Mouse (Mus musculus) cerebellum, adult 11 months (tissue): ENCODE measurements around the gene Gsk3b.
"Not testable (repeated sequence)": the region's sequence is repeated elsewhere in the genome, so short reads cannot be mapped to it uniquely, and the experiment has no call there.

Experiments used
- DNase-seq: peaks from one replicate; pipeline ENCODE4 v3.0.0; 2022

Gene Gsk3b

DNA sequence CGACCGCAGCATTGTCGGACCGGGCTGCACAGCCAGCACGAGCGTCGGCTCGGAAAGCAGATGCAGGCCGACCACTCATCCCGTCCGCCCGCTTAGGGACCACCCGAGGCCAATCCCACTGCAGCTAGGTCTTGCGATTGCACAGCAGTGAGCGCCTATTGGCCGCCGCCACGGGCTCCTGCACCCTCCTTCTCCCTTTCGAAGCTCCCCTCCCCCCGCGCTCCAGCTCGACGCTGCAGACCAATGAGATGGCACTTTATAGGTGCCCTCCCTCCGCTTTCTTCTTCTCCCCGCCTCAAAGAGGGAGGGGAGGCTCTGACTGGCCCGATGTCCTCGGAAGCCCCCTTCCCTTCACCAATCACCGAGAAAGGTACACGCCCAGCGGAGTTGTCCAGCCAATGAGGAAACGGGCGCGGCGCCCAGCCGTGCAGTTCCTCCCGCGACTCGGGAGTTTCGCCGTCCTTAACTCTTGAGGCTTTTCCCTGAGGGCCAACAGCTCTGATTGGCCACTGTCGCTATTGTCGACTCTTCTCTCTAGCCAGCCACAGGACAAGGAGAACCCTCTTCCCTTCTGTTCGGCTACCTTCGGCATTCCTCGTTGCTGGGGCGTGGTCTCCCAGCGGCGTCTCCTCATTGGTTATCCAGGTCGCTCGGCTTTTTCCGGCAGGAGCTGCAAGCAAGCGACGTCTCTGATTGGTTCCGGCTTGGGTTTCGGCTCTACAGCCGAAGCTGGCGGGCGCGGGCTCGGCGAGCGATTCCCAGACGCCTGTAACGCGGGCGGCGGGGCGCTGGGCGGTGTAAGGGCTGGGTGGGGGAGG is at the start of gene Gsk3b:
Gene Gsk3b, plus strand, starts transcription at position 373 of the 818 bp plus-strand sequence.
- DNase-seq = peak; percentile 100

DNA sequence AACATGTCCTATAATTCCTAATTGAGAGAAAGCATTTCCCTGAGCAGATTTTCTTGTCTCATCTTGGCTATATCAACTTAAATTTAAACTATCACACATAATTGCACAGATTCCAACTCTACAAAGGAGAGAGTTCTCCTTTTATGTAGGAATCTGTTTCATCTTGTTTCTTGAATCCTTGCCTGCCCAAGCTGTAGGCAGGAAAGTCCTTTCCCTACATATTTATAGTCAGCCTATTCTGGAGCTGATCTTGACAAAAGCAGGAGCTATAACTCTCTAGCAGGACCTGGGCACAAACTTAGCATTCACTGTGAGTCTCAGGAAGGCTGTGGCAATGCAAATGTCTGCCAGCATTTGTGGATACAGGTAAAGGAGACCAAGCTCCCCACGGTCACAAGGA is 46.6 kb upstream of the Gsk3b start:
- DNase-seq = no peak

GRCm38 (mm10) chr16:38044551-38044950 is 44.2 kb upstream of the Gsk3b start:
- DNase-seq = peak; percentile 49

- no peak for DNase-seq
Observed at GRCm38 (mm10) chr16:38047781-38048558, 40.8 kb upstream of the Gsk3b start.

GRCm38 (mm10) chr16:38057898-38058297 is 30.9 kb upstream of the Gsk3b start:
- DNase-seq = no peak

- no peak for DNase-seq
Observed at GRCm38 (mm10) chr16:38058836-38059235, 30.0 kb upstream of the Gsk3b start.

DNA sequence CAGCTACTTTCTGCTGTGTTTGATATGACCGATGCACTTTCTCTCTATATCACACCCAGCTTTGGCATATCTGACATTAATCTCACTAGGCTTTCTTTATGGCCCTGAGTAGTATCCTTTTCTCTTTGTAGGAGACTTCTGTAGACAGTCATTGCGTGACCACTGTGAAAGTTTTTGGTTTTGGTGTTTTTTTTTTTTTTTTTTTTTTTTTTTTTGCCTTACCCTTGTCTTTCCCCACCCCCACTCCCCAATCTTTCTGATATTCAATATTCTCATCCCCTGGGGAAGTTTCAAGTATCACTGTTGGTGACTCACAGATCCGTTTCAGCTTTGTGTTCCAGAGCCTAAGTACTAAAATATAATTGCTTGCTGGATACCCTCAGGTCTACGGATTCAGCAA is 29.2 kb upstream of the Gsk3b start:
- DNase-seq = no peak

DNA sequence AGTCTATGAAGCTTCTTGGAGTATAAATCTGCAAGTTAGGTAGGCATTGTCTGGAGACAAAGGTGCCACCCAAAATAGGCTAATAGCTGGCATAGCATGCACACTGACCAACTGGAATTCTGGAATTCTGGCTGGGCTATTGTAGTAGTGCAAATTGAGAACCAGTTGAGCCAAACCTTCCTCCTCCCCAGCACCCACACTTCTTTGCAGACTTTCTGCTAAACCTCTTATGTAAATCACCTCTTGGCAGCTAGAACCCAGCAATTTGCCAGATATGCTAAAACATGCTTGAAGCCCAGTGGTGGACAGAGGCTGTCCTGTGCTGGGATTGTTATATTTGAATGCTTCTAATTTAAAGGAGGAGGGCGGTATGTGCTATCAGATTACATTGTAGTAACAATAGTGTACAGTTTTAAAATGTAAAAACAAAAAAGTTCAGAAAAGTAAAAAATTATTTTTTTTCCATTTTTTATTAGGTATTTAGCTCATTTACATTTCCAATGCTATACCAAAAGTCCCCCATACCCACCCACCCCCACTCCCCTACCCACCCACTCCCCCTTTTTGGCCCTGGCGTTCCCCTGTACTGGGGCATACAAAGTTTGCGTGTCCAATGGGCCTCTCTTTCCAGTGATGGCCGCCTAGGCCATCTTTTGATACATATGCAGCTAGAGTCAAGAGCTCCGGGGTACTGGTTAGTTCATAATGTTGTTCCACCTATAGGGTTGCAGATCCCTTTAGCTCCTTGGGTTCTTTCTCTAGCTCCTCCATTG is 14.8 kb upstream of the Gsk3b start:
- DNase-seq = not testable (repeated sequence)

DNA sequence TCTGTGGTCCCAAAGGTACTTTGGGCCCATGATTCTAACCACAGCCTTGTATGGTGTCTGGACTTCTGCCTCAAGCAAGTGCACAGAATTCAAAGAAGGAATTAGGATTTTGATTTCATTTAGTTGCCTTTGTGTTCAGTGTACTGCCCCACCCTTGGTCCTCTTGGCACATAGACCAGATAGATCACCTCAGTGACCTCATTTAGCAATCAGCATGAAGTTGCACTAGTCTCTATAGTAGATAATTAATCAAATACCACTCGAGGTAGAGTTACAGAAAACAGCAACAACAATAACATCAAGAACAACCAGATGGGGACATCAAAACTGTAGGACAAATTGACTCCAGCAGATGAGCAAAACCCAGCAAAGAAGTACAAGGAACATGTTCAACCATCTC is 8.6 kb upstream of the Gsk3b start:
- no peak for DNase-seq

- DNase-seq = no peak
Observed at GRCm38 (mm10) chr16:38087231-38087630, 1.6 kb upstream of the Gsk3b start.

- no peak for DNase-seq
Observed at GRCm38 (mm10) chr16:38087645-38088125, 1.1 kb upstream of the Gsk3b start.

DNA sequence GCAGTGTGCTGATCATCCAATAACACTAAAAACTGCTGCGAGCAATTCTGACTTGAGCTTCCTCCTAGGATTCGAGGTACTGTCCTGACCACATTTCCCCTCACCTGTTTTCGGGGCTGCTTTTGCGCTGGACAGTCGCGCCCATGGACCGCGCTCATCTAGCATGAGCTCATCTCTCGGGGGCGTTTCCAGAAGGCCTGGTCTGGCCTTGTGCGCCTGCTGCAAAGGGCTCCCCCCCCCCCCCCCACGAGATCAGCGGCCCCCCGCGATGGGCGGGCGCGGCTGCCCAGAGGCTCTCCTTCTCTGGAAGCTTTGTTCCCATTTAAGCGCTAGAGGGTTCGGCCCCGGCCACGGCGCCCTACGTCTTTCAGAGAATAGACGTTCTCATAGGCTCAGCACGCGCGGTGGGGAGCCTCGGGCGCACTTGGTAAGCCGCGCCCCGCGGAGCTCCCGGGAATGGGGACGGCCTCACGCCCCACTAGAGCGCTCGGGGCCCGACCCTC is 624 bp upstream of the Gsk3b start:
- no peak for DNase-seq

DNA sequence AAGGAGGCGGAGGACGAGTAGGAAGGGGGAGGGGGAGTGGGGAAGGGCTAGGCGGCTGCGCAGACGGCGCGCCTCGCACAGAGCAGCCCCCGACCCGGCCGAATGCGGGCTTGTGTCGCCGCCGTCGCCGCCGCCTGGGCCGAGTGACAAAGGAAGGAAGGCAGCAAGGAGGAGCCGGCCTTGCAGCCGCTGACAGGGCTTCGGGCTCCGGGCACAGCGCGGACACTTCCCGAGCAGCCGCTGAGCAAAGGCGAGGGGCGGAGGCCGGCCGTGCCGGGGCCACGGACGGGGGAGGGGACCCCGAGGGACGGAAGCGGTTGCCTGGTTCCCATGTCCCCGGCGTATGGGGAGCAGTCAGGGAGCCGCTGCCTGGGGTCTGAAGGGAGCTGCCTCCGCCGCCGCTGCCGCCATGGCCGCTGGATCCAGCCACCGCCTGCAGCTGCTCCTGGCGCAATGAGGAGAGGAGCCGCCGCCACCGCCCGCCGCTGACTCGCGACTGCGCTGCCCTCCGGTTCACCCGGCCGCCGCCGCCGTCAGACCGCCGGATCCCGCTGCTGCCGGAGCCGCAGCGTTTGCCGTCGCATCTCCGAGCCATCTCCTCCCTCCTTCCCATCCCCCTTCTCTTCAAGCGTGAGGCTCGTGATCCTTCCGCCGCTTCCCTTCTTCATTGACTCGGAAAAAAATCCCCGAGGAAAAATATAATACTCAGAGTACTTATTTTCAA is 808 bp downstream of the Gsk3b start:
- DNase-seq = no peak

- DNase-seq = no peak
Observed at GRCm38 (mm10) chr16:38090341-38091005, 1.7 kb downstream of the Gsk3b start.

- DNase-seq = no peak
Observed at GRCm38 (mm10) chr16:38091041-38091440, 2.2 kb downstream of the Gsk3b start.

DNA sequence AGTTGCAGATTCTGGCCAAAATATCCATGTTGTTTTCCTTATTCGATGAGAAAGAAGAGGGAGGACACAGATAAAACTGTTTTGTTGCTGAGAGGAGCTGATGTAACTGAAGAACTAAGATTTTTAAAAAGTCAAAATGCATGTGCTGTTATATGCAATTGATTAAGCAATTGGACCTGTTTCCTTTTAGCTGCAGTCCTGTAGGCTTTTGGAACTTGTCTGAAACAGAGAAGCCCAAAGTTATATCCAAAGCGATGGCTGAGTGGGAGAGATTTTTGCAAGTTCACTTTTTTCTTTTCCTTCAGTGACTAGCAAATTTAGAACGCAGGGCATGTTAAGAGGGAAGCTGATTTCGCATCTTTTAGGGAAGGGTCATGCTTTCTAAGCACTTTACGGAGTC is 2.9 kb downstream of the Gsk3b start:
- no peak for DNase-seq

DNA sequence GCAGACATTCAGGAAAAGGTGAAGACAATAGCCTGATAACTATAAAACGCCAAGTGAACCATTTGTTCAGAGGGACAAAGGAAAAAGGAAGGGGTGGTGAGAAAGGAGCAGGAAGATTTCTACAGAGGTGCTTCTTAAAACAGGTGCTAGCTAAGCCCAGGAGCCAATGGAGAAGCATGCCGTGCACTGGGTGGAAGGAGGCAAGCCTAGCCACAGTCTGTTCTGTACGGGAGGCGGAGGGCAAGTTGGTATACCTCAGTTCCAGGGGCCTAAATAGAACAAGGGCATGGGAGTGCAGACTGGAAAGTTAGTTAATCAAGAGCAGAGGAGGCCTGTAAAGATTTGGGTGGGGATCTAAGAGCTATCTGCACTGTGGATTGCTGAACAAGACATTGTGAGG is 3.8 kb downstream of the Gsk3b start:
- DNase-seq = no peak

DNA sequence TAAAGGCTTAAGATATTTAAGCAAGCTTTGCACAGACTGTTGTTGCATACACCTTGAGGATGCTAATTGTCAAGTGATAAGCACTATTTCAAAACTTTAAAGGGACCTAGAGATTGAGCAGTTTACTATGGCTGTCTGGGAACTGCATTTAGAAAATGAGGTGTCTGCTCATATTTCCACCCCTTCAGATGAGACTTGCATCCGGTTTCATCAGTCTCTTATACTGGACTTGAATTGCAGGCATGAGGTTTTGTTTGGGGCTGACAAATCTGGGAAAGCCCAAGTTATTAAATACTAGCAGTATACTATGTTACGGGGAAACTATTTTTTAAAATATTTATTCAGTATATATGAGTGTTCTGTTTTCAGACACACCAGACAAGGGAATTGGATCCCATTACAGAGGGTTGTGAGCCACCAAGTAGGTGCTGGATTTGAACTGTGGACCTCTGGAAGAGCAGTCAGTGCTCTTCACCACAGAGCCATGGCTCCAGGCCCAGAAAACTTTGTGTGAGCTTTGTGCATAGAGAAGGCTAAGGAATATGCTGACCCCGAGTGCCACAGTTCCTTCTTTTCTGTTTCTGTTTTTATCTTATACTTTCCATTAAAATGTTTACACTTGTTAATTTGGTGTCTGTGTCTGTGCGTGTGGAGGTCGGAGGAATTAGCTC is 6.5 kb downstream of the Gsk3b start:
- no peak for DNase-seq

DNA sequence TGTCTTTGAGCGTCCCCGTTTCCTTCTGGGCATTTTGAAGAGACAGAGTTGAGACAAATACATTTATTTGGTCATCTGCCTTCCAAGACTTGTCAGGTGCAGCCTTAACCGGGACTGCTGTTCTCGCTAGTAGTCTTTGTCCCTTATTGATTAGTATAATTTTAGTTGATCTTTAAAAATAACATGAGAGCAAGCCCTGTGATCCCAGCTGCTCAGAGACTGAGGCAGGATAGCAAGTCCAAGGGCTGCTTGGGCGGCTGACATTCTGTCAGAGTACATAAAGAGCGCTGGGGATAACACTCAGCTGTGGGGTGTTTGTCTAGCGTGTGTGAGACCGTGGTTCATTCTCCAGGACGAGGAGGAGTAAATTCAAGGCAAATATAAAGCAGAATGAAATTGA is 8.7 kb downstream of the Gsk3b start:
- no peak for DNase-seq

DNA sequence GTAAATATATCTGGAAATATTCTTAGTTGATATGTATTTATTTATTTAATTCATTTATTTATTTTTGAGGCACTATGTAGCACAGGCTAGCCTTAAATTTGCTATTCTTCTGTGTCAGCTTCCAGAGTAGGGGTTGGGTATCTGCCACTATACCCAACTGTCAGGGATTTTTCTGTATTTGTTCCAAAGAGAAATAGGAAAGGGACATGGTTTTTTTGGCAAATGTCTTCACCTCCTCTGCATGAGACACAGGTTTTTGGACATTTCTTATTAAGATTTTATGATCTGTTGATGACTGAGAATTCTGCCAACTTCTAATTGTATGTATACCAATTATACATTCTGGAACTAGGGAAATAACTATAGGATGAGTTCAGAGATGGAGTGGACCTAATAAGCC is 10.5 kb downstream of the Gsk3b start:
- DNase-seq = no peak

GRCm38 (mm10) chr16:38100569-38100968 is 11.8 kb downstream of the Gsk3b start:
- no peak for DNase-seq
